Comparison of ENCODE assay signal across 12 mouse cellular contexts in genomic region chr11:19952963-19953362, GRCm38 (mm10).
"Had no signal": no experiment of that assay in that cellular context is flagged by ENCODE, and none has a peak within 500 bp of the region (broad histone marks: within the 10 kb centered on the region; RNA-seq: fewer than 3 reads in every experiment).

No protein-coding gene starts in this region.

- H3K4me1 ChIP-seq: midbrain, embryonic 12.5 days had no signal

- ATAC-seq: midbrain, embryonic 16.5 days had no signal

- H3K27me3 ChIP-seq: limb, embryonic 13.5 days; midbrain, embryonic 12.5 days had no signal

- H3K9me3 ChIP-seq: limb, embryonic 13.5 days; midbrain, embryonic 12.5 days had no signal

- H3K9ac ChIP-seq: limb, embryonic 13.5 days; liver, embryonic 14.5 days; midbrain, embryonic 12.5 days had no signal

- H3K36me3 ChIP-seq: limb, embryonic 13.5 days; midbrain, embryonic 12.5 days had no signal

- DNase-seq: kidney, adult 8-10 months; kidney, postnatal 10 days; kidney, postnatal 4 days; left cerebral cortex, postnatal 4 days; lung, adult 18-20 months; right cerebral cortex, postnatal 14 days; thymus, postnatal 36 days had no signal

- H3K27ac ChIP-seq: limb, embryonic 13.5 days; liver, embryonic 14.5 days; midbrain, embryonic 12.5 days had no signal

- H3K4me2 ChIP-seq: limb, embryonic 13.5 days; midbrain, embryonic 12.5 days had no signal

- H3K4me3 ChIP-seq: layer of hippocampus, adult 2 months; limb, embryonic 13.5 days; midbrain, embryonic 12.5 days had no signal
